Mouse (Mus musculus) cerebral cortex, adult 2 months (tissue): ENCODE results near the gene Amfr.

Experiments
- WGBS: fragments of 180-500 bp; shearing (Covaris S2); methylation state at CpG from one replicate; pipeline ENCODE4 v1.1.7; 2018; 5-methylcytosine and 5-hydroxymethylcytosine counted together

The Amfr gene

DNA sequence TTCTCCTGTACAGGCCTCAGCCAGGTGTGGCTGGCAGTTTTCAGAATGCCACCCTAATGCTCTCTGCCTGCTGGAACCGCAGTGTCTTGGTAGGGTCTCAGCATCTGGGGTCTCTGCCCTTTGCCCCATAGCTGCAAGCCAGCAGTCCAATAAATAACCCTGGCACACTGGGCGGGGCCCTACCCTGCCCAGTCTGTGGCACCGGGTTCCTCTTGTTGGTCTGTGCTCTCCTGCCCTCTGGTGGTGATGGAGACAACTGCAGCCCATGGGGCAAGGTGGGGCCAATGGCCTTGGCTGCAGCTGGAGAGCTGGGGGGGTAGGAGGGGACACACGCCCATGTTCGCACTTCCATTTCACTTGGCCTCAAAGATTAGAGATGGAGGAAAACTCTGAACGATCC, 79.8 kb downstream of the Amfr start:
- 14% methylated on average over 6 of the region's 6 CpGs for WGBS

DNA sequence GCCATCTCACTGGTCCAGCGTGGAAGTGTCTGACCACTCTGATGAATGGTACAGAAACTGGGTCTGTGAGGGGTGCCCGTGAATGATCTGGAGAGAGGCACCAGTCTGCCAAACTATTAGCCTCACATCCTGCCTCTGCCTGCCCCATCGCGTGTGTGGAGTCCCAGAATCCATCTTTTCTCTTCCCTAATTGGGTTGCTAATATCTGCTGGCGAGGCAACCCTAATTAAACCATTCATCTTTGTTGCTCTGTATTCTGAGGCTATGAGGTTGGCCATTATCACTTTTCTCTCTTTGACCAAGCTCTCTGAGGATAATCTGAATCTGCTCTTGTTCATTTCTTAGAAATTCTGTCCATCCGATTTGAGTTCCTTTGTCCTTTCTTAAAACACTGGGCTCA, 81.3 kb downstream of the Amfr start:
- WGBS = 41% methylated on average over 6 of the region's 6 CpGs

GRCm38 (mm10) chr8:93929233-93929632, 83.4 kb downstream of the Amfr start:
- WGBS = 92% methylated on average over 4 of the region's 4 CpGs

- 39% methylated on average over 3 of the region's 3 CpGs for WGBS
Observed at GRCm38 (mm10) chr8:93925513-93925912, 87.1 kb downstream of the Amfr start.

DNA sequence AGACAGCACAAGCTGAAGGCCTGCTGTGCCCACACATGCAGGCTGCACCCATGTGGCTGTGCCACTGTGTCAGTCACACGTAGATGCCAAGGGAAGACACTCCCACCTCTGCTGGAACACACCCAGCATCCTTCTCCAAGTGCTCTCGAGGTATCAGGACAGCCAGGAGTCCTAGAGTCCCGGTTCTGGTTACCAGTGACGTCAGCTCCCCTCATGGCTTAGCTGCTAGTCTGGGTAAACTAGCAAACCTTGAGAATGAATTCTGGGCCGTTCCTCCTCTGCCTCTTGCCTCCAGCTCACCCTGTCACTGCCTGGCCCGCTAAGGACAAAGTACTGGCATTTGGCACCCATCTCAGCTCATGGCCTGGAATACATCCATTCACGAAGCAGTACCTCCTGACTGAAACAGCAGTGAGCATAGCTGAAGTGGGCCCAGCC, 88.7 kb downstream of the Amfr start:
- WGBS = 25% methylated on average over 7 of the region's 7 CpGs
